ENCODE assay signal across 10 mouse cellular contexts in the genomic region with DNA sequence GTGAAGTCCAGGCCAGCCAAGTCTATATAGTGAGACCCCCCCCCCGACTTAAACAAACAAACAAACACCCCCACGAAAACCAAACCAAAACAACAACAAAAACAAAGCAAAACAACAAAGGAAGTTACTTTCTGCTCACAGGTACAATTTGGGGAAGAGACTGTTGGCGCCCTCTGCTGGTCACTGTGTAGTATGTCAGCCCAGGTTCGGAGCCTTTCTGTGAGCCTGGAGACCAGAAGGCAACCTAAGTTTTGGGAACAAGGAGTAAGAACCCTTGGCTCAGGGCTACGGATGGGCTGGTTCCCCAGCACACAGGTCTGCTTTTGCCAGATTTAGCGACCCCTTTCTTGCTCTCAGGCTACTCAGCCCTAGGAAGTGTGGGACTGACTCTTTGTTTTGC. TPM values are rescaled to one million over a fixed set of nuclear protein-coding genes. Genes with fewer than 3 reads are reported as not detected.
DNase-seq lines count a peak whose midpoint lies in the region; ATAC-seq and TF ChIP-seq lines count a peak whose summit lies in the region.
"Had no signal": no experiment of that assay in that cellular context is flagged by ENCODE, and none has a peak within 500 bp of the region (broad histone marks: within the 10 kb centered on the region; RNA-seq: fewer than 3 reads in every experiment).

No protein-coding gene starts in this region.

- ATAC-seq in kidney, embryonic 14.5 days (ENCODE audit: low FRiP score, low TSS enrichment), result no peak
- ATAC-seq in monocyte, adult 5-6 weeks (replicated peaks; ENCODE audit: insufficient number of reproducible peaks, low FRiP score, low TSS enrichment, poor library complexity, severe bottlenecking), result peak; percentile 57; the same call in 1 of the 2 replicates

- H3K4me3 ChIP-seq in kidney, adult 2 months (ENCODE audit: insufficient read depth, low read depth, low read length), result no peak overlapping the region
- no peak overlapping the region for H3K4me3 ChIP-seq in kidney, embryonic 14.5 days (ENCODE audit: low read length)
- H3K4me3 ChIP-seq: embryonic facial prominence, embryonic 12.5 days; midbrain, embryonic 12.5 days had no signal

- H3K9ac ChIP-seq in kidney, embryonic 14.5 days (ENCODE audit: low read depth, low read length), result no peak overlapping the region
- H3K9ac ChIP-seq: embryonic facial prominence, embryonic 12.5 days; midbrain, embryonic 12.5 days had no signal

- peak; percentile 67 for DNase-seq in kidney, adult 2 months
- peak; percentile 68 for DNase-seq in adrenal gland, adult 2 months
- DNase-seq in embryo, embryonic 10.5 days (ENCODE audit: low spot score), result peak; percentile 81
- DNase-seq in heart, postnatal 25 days (ENCODE audit: low spot score), result peak; percentile 22
- peak; percentile 33 to 66 for DNase-seq in layer of hippocampus, postnatal 36 days
- peak; percentile 60 for DNase-seq in testis, postnatal 14 days (ENCODE audit: low spot score)

- no peaks in the 10 kb centered on the region for H3K27me3 ChIP-seq in kidney, adult 2 months (replicated peaks; ENCODE audit: control insufficient read depth, insufficient read depth, low read length)
- no peaks in the 10 kb centered on the region for H3K27me3 ChIP-seq in kidney, embryonic 14.5 days (ENCODE audit: control insufficient read depth, insufficient read depth, low read length)
- H3K27me3 ChIP-seq: embryonic facial prominence, embryonic 12.5 days; midbrain, embryonic 12.5 days had no signal

- WGBS in kidney, adult 2 months, result 10% methylated on average over 6 of the region's 6 CpGs
- WGBS in kidney, embryonic 14.5 days, result 12% methylated on average over 6 of the region's 6 CpGs

- intact Hi-C loops in heart, postnatal 25 days (cut with DNase I), result loop anchor here (10.0 kb wide), 1 partner anchor 421 kb away; a partner anchor contains a TSS

- H3K4me1 ChIP-seq in kidney, adult 2 months (ENCODE audit: control insufficient read depth, insufficient read depth, low read length), result no peaks in the 10 kb centered on the region
- H3K4me1 ChIP-seq in kidney, embryonic 14.5 days (ENCODE audit: control insufficient read depth, insufficient read depth, low read length), result no peaks in the 10 kb centered on the region
- H3K4me1 ChIP-seq: embryonic facial prominence, embryonic 12.5 days; midbrain, embryonic 12.5 days had no signal

- no peak for TF ChIP-seq POLR2A in kidney, adult 2 months (IDR thresholded peaks at IDR 0.05; ENCODE audit: low read depth, low read length)

- no peak overlapping the region for H3K27ac ChIP-seq in kidney, adult 2 months (ENCODE audit: insufficient read depth, low read depth, low read length)
- no peak overlapping the region for H3K27ac ChIP-seq in kidney, embryonic 14.5 days (ENCODE audit: low read depth, low read length)
- H3K27ac ChIP-seq: embryonic facial prominence, embryonic 12.5 days; midbrain, embryonic 12.5 days had no signal

- H3K9me3 ChIP-seq in kidney, embryonic 14.5 days (ENCODE audit: control insufficient read depth, low read length), result peaks cover 9% of the 10 kb centered on the region

- TF ChIP-seq CTCF in kidney, adult 2 months (conservative IDR thresholded peaks at IDR 0.05; ENCODE audit: insufficient read depth, insufficient read length, low read depth, low read length), result peak; percentile 84

- no peak overlapping the region for H3K4me2 ChIP-seq in kidney, embryonic 14.5 days (replicated peaks; ENCODE audit: low read depth, low read length)
- H3K4me2 ChIP-seq: embryonic facial prominence, embryonic 12.5 days; midbrain, embryonic 12.5 days had no signal

- no peaks in the 10 kb centered on the region for H3K36me3 ChIP-seq in kidney, adult 2 months (ENCODE audit: control insufficient read depth, insufficient read depth, low read length)
- H3K36me3 ChIP-seq in kidney, embryonic 14.5 days (ENCODE audit: control insufficient read depth, insufficient read depth, low read length), result no peaks in the 10 kb centered on the region
- H3K36me3 ChIP-seq: embryonic facial prominence, embryonic 12.5 days; midbrain, embryonic 12.5 days had no signal

RNA-seq across cellular contexts. Expression of a gene that starts 49.5 kb away (rescaled TPM):
- 0.11 and 0.27 TPM in 2 replicates for polyA plus RNA-seq in kidney, adult 2 months (2012; rRNA removed)
- polyA plus RNA-seq in kidney, embryonic 14.5 days (2014; fragmentation: Nextera tagmentation; extraction: Ambion mirVana), result 0.15 and 0.20 TPM in 2 replicates
- under 1 TPM; 0.09 to 0.10 TPM for total RNA-seq in adrenal gland, adult 2 months (2021)
- polyA plus RNA-seq in adrenal gland, adult 2 months (2012; rRNA removed), result 0.06 and 0.09 TPM in 2 replicates
- not detected for total RNA-seq in heart, postnatal 25 days (2021)
- total RNA-seq in layer of hippocampus, postnatal 36 days (2021), result not detected
- total RNA-seq in monocyte, adult 5-6 weeks (2017), result not detected in 3 replicates
- polyA plus RNA-seq: midbrain, embryonic 12.5 days had no signal

Comparison
In these comparisons a context has a peak if more than half of its experiments do, and no peak if none do; other contexts are left out.
1. DNase-seq: peak in every context shown above with its lines; median percentile 81 in embryo, embryonic 10.5 days; 68 in adrenal gland, adult 2 months; 67 in kidney, adult 2 months; 60 in testis, postnatal 14 days; 50 in layer of hippocampus, postnatal 36 days; 22 in heart, postnatal 25 days.